Mouse (Mus musculus) megakaryocyte, embryonic 14.5 days (primary cell): ENCODE data around the gene Cd44.

Source experiments
- FLI1 ChIP-seq: IDR thresholded peaks from 2 replicates; pipeline ENCODE4 v1.6.1; 2012; ENCODE audit warnings: low read length, inconsistent platforms, mixed read lengths
- GATA1 ChIP-seq: IDR thresholded peaks from 3 replicates; pipeline ENCODE4 v1.6.1; 2012; ENCODE audit warnings: mixed read lengths, low read length, inconsistent platforms, borderline replicate concordance

DNA sequence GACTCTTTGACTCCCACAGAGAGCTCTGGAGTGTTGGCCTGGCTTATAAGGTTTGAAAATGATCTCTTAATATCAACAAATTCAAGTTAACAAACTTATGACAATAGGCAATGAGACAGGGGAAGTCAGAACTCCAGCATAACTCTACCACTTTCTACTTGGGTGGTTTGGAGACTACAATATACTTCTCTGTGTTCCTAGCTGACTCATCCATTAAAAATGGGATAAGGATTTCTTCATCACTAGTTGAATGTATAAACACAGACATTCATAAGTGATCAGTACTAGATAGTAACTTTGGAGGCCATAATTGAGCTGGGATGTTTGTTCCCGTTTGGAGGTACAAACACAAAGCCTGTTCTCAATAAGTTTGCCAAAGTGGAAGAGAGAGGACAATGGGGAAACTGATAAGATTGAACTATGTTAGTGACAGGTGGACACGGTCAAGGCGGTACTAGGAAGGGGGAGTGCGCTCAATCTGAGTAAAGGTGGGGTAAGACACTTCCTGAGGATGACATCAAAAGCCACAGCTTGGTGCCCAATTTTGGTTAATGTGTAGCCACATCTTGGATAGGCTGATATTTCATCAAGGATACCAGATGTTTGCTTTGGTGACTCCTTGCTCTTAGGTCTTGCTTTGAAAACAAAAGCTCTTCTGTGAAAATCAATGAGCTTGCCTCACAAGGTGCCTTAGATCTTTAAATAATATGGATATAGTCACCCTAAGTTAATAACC is 95.5 kb downstream of the Cd44 start:
- TF ChIP-seq GATA1 (no peak), FLI1 (no peak)
